Mouse (Mus musculus) brain, embryonic 14.5 days (tissue): ENCODE data around the gene Asic4.

Experiments used
- CTCF ChIP-seq: fragments of 200-500 bp; IDR thresholded peaks from 2 replicates; pipeline ENCODE4 v1.5.1; 2012; ENCODE audit warnings: inconsistent platforms, mild to moderate bottlenecking, moderate library complexity, borderline replicate concordance; ENCODE audit not compliant: insufficient read depth, insufficient read length; ENCODE audit errors: extremely low read depth
- POLR2A ChIP-seq: fragments of 200-500 bp; IDR thresholded peaks from 2 replicates; pipeline ENCODE4 v1.6.1; 2012; ENCODE audit warnings: mild to moderate bottlenecking, inconsistent platforms, borderline replicate concordance; ENCODE audit not compliant: poor library complexity, insufficient read depth, insufficient read length, severe bottlenecking; ENCODE audit errors: extremely low read depth

DNA sequence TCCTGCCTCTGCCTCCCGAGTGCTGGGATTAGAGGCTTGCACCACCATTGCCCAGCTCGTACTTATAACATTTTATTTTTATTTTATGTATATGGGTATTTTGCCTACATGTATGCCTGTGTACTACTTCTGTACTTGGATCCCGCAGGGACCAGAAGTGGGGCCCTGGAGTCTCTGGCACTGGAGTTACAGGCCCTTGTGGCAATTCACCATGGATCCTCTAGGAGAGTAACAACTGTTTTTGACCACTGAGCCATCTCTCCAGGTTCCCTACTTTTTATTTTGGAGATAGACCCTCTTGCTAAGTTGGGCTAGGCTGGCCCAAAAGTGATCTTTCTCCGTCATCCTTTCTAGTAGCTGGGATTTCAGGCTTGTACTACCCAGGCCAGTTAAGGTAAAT, 68.2 kb downstream of the Asic4 start:
- TF ChIP-seq CTCF (no peak), POLR2A (no peak)
